In the genomic region with DNA sequence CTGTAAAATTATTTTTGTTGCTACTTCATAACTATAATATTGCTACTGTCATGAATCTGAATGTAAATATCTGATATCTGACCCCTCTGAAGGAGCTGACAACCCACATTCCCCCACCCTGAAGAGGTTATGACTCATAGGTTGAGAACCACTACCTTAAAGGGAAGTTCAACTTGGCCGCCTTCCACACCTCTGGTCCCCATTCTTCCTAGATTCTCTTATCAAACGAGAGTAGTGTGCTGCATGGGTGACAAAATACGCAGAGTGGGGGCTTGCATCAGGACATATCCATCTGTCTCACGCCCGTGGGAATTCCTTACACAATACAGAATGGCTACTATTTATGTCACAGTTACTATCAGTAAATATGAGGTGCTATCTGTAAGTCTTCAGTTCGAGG, we compare ENCODE assay signal across 10 mouse cellular contexts.
DNase-seq lines count a peak whose midpoint lies in the region; ATAC-seq and TF ChIP-seq lines count a peak whose summit lies in the region.
"Had no signal": no experiment of that assay in that cellular context is flagged by ENCODE, and none has a peak within 500 bp of the region (broad histone marks: within the 10 kb centered on the region; RNA-seq: fewer than 3 reads in every experiment).

No protein-coding gene starts in this region.

- intact Hi-C loops in heart, postnatal 10 days (cut with DNase I) = loop anchor here (5.0 kb wide), 2 partner anchors 100 to 165 kb away; no protein-coding TSS in a partner anchor
- intact Hi-C loops in left cerebral cortex, postnatal 10 days (cut with DNase I) = no loop called here

- peaks cover 4% of the 10 kb centered on the region; the same call in 1 of the 2 replicates for H3K27me3 ChIP-seq in forebrain, embryonic 13.5 days

- ATAC-seq in forebrain, embryonic 13.5 days = no peak

- H3K27ac ChIP-seq in bone marrow macrophage, adult 2 months (ENCODE audit: insufficient read depth, low read depth, low read length) = peak overlapping the region; percentile 20; the same call in 1 of the 2 replicates
- no peak overlapping the region for H3K27ac ChIP-seq in forebrain, embryonic 13.5 days

- WGBS in forebrain, embryonic 13.5 days = 84% methylated on average over 6 of the region's 6 CpGs

- no peak overlapping the region for H3K9ac ChIP-seq in forebrain, embryonic 13.5 days

- TF ChIP-seq CTCF in bone marrow macrophage, adult 2 months (IDR thresholded peaks at IDR 0.05; ENCODE audit: low read depth, low read length) = no peak

- H3K9me3 ChIP-seq in forebrain, embryonic 13.5 days (replicated peaks) = no peaks in the 10 kb centered on the region

- no peak for TF ChIP-seq POLR2A in bone marrow macrophage, adult 2 months (IDR thresholded peaks at IDR 0.05; ENCODE audit: borderline replicate concordance, low read depth, low read length)

- DNase-seq in adrenal gland, postnatal 14 days = peak; percentile 44
- DNase-seq in adrenal gland, postnatal 4 days (ENCODE audit: low spot score in 2 of 2) = no peak
- DNase-seq in heart, postnatal 10 days = peak; percentile 39 to 47
- DNase-seq in lung, postnatal 14 days = peak; percentile 48
- no peak for DNase-seq in thymus, postnatal 25 days
- no peak for DNase-seq in left cerebral cortex, postnatal 10 days (ENCODE audit: extremely low spot score in 1 of 2, low spot score in 2 of 2)
- DNase-seq: left cerebral cortex, postnatal 4 days; right cerebral cortex, adult 18-20 months had no signal

- H3K36me3 ChIP-seq in forebrain, embryonic 13.5 days (ENCODE audit: poor library complexity, severe bottlenecking) = no peaks in the 10 kb centered on the region

- no peak overlapping the region for H3K4me2 ChIP-seq in forebrain, embryonic 13.5 days

- no peak overlapping the region for H3K4me3 ChIP-seq in bone marrow macrophage, adult 2 months (ENCODE audit: insufficient read depth, low read length)
- no peak overlapping the region for H3K4me3 ChIP-seq in forebrain, embryonic 13.5 days

- H3K4me1 ChIP-seq in bone marrow macrophage, adult 2 months (ENCODE audit: control insufficient read depth, insufficient read depth, low read length) = peaks cover 31% of the 10 kb centered on the region
- H3K4me1 ChIP-seq in forebrain, embryonic 13.5 days = peaks cover 18% of the 10 kb centered on the region

Comparison
In these comparisons a context has a peak if more than half of its experiments do, and no peak if none do; other contexts are left out.
1. DNase-seq: peak in adrenal gland, postnatal 14 days (single experiment), heart, postnatal 10 days (2 of 2) and lung, postnatal 14 days (single experiment); none in adrenal gland, postnatal 4 days (0 of 2), thymus, postnatal 25 days (single experiment) and left cerebral cortex, postnatal 10 days (0 of 2).